Comparison of ENCODE assay signal across 11 mouse cellular contexts in genomic region chr12:33129410-33129809, GRCm38 (mm10). TPM values are rescaled to one million over a fixed set of nuclear protein-coding genes. Genes with fewer than 3 reads are reported as not detected.
DNase-seq lines count a peak whose midpoint lies in the region; ATAC-seq lines count a peak whose summit lies in the region.
"Had no signal": no experiment of that assay in that cellular context is flagged by ENCODE, and none has a peak within 500 bp of the region (broad histone marks: within the 10 kb centered on the region; RNA-seq: fewer than 3 reads in every experiment).

No protein-coding gene starts in this region.

- H3K36me3 ChIP-seq in midbrain, embryonic 11.5 days (ENCODE audit: control insufficient read depth, insufficient read depth, low read length): no peaks in the 10 kb centered on the region
- H3K36me3 ChIP-seq in midbrain, embryonic 15.5 days (replicated peaks): no peaks in the 10 kb centered on the region
- H3K36me3 ChIP-seq in forebrain, embryonic 14.5 days (ENCODE audit: control insufficient read depth, insufficient read depth, low read length): no peaks in the 10 kb centered on the region
- H3K36me3 ChIP-seq: limb, embryonic 15.5 days had no signal

- no peak overlapping the region for H3K4me2 ChIP-seq in midbrain, embryonic 11.5 days
- no peak overlapping the region for H3K4me2 ChIP-seq in midbrain, embryonic 15.5 days
- no peak overlapping the region for H3K4me2 ChIP-seq in forebrain, embryonic 14.5 days (ENCODE audit: low read length)
- H3K4me2 ChIP-seq: limb, embryonic 15.5 days had no signal

- no peak overlapping the region for H3K9ac ChIP-seq in midbrain, embryonic 11.5 days (ENCODE audit: low read length)
- H3K9ac ChIP-seq in midbrain, embryonic 15.5 days: no peak overlapping the region
- H3K9ac ChIP-seq in forebrain, embryonic 14.5 days (ENCODE audit: low read length): no peak overlapping the region
- H3K9ac ChIP-seq: limb, embryonic 15.5 days had no signal

- WGBS in midbrain, embryonic 11.5 days: 25% methylated on average over 4 of the region's 4 CpGs
- WGBS in midbrain, embryonic 15.5 days: 17% methylated on average over 4 of the region's 4 CpGs
- 7% methylated on average over 4 of the region's 4 CpGs for WGBS in forebrain, embryonic 14.5 days

- no peak overlapping the region for H3K27ac ChIP-seq in midbrain, embryonic 11.5 days (ENCODE audit: low read depth, low read length)
- no peak overlapping the region for H3K27ac ChIP-seq in midbrain, embryonic 15.5 days
- no peak overlapping the region for H3K27ac ChIP-seq in forebrain, embryonic 14.5 days (ENCODE audit: low read depth, low read length)
- H3K27ac ChIP-seq: limb, embryonic 15.5 days had no signal

- peak; percentile 27 for DNase-seq in embryo, embryonic 10 days (ENCODE audit: low spot score)
- DNase-seq in embryo, embryonic 9.5 days (ENCODE audit: extremely low spot score): no peak
- no peak for DNase-seq in midbrain, embryonic 11.5 days (ENCODE audit: low spot score, missing footprints)
- DNase-seq in forebrain, embryonic 14.5 days (ENCODE audit: low spot score): peak; percentile 55
- DNase-seq in cerebellum, postnatal 10 days: no peak

- H3K27me3 ChIP-seq in midbrain, embryonic 11.5 days (ENCODE audit: control insufficient read depth, insufficient read depth, low read length): no peaks in the 10 kb centered on the region
- no peaks in the 10 kb centered on the region for H3K27me3 ChIP-seq in midbrain, embryonic 15.5 days (replicated peaks)
- no peaks in the 10 kb centered on the region for H3K27me3 ChIP-seq in forebrain, embryonic 14.5 days (replicated peaks; ENCODE audit: control insufficient read depth, insufficient read depth, low read length)
- H3K27me3 ChIP-seq: limb, embryonic 15.5 days had no signal

- H3K9me3 ChIP-seq in midbrain, embryonic 11.5 days (ENCODE audit: control insufficient read depth, low read length): no peaks in the 10 kb centered on the region
- H3K9me3 ChIP-seq in midbrain, embryonic 15.5 days: no peaks in the 10 kb centered on the region
- H3K9me3 ChIP-seq in forebrain, embryonic 14.5 days (replicated peaks; ENCODE audit: control insufficient read depth, low read length): no peaks in the 10 kb centered on the region
- H3K9me3 ChIP-seq: limb, embryonic 15.5 days had no signal

- H3K4me3 ChIP-seq in midbrain, embryonic 11.5 days (ENCODE audit: low read depth, low read length): no peak overlapping the region
- H3K4me3 ChIP-seq in midbrain, embryonic 15.5 days: no peak overlapping the region
- no peak overlapping the region for H3K4me3 ChIP-seq in forebrain, embryonic 14.5 days (ENCODE audit: low read depth, low read length)
- H3K4me3 ChIP-seq: limb, embryonic 15.5 days had no signal

- ATAC-seq in midbrain, embryonic 11.5 days (ENCODE audit: low FRiP score): peak; percentile 54; the same call in 1 of the 2 replicates
- ATAC-seq in midbrain, embryonic 15.5 days (replicated peaks): no peak
- ATAC-seq in forebrain, embryonic 14.5 days: peak; percentile 22; the same call in 1 of the 2 replicates
- peak; percentile 78 for ATAC-seq in megakaryocyte progenitor cell, adult 5-6 weeks (replicated peaks; ENCODE audit: poor library complexity)
- no peak for ATAC-seq in erythroid progenitor cell, adult 5-6 weeks (replicated peaks; ENCODE audit: low FRiP score, poor library complexity, severe bottlenecking)

- H3K4me1 ChIP-seq in midbrain, embryonic 11.5 days (ENCODE audit: control insufficient read depth, insufficient read depth, low read length): peaks cover 4% of the 10 kb centered on the region; the same call in 1 of the 2 replicates
- peaks cover 9% of the 10 kb centered on the region; the same call in 1 of the 2 replicates for H3K4me1 ChIP-seq in midbrain, embryonic 15.5 days
- H3K4me1 ChIP-seq in forebrain, embryonic 14.5 days (ENCODE audit: control insufficient read depth, insufficient read depth, low read length): peaks cover 12% of the 10 kb centered on the region; the same call in 1 of the 2 replicates

RNA-seq across cellular contexts. Expression of gene Atxn7l1, which starts 18.1 kb away (rescaled TPM):
- polyA plus RNA-seq in midbrain, embryonic 11.5 days (2014; fragmentation: Nextera tagmentation; extraction: Ambion mirVana): 16.9 and 17.0 TPM in 2 replicates
- polyA plus RNA-seq in midbrain, embryonic 15.5 days (2015; fragmentation: Nextera tagmentation; extraction: Ambion mirVana): 20.2 and 24.4 TPM in 2 replicates
- 18.1 and 20.0 TPM in 2 replicates for polyA plus RNA-seq in forebrain, embryonic 14.5 days (2014; fragmentation: Nextera tagmentation; extraction: Ambion mirVana)
- 71.1 and 96.1 TPM in 2 replicates for total RNA-seq in megakaryocyte progenitor cell, adult 5-6 weeks (2015)
- total RNA-seq in megakaryocyte progenitor cell, adult 5-6 weeks (2017): 33.1 and 37.4 TPM in 2 replicates
- total RNA-seq in erythroid progenitor cell, adult 5-6 weeks (2015; ENCODE audit: low replicate concordance): 127 and 158 TPM in 2 replicates
- 70.7 and 76.5 TPM in 2 replicates for total RNA-seq in erythroid progenitor cell, adult 5-6 weeks (2017; ENCODE audit: low replicate concordance)

RNA-seq across cellular contexts. Expression of gene Cdhr3, which starts 36.7 kb away (rescaled TPM):
- not detected in 2 replicates for polyA plus RNA-seq in midbrain, embryonic 11.5 days (2014; fragmentation: Nextera tagmentation; extraction: Ambion mirVana)
- polyA plus RNA-seq in midbrain, embryonic 15.5 days (2015; fragmentation: Nextera tagmentation; extraction: Ambion mirVana): 0.19 and 0.32 TPM in 2 replicates
- 0.08 and 0.16 TPM in 2 replicates for polyA plus RNA-seq in forebrain, embryonic 14.5 days (2014; fragmentation: Nextera tagmentation; extraction: Ambion mirVana)
- total RNA-seq in megakaryocyte progenitor cell, adult 5-6 weeks (2015): not detected in 2 replicates
- not detected in 2 replicates for total RNA-seq in megakaryocyte progenitor cell, adult 5-6 weeks (2017)
- not detected in 2 replicates for total RNA-seq in erythroid progenitor cell, adult 5-6 weeks (2015; ENCODE audit: low replicate concordance)
- not detected in 2 replicates for total RNA-seq in erythroid progenitor cell, adult 5-6 weeks (2017; ENCODE audit: low replicate concordance)
- polyA plus RNA-seq: C2C12; small intestine, adult 2 months had no signal

Comparison
In these comparisons a context has a peak if more than half of its experiments do, and no peak if none do; other contexts are left out.
1. DNase-seq: peak in embryo, embryonic 10 days (single experiment) and forebrain, embryonic 14.5 days (single experiment); none in embryo, embryonic 9.5 days (single experiment), midbrain, embryonic 11.5 days (single experiment) and cerebellum, postnatal 10 days (0 of 2).
2. ATAC-seq: peak in midbrain, embryonic 11.5 days (single experiment), forebrain, embryonic 14.5 days (single experiment) and megakaryocyte progenitor cell, adult 5-6 weeks (single experiment); none in midbrain, embryonic 15.5 days (single experiment) and erythroid progenitor cell, adult 5-6 weeks (single experiment).